Mouse (Mus musculus) myocyte (in vitro differentiated cells): ENCODE results near the gene Cuedc2.

Source experiments
- CEBPB ChIP-seq: IDR thresholded peaks from 2 replicates; pipeline ENCODE4 v1.6.1; 2011; ENCODE audit warnings: mild to moderate bottlenecking, moderate library complexity; ENCODE audit not compliant: poor library complexity, insufficient read depth, severe bottlenecking
- E2F4 ChIP-seq: IDR thresholded peaks from one replicate; pipeline ENCODE4 v1.6.1; 2011; ENCODE audit warnings: mild to moderate bottlenecking, control low read depth, moderate library complexity; ENCODE audit not compliant: insufficient read depth
- MAX ChIP-seq: IDR thresholded peaks from one replicate; pipeline ENCODE4 v1.6.1; 2011; ENCODE audit warnings: low read depth, mild to moderate bottlenecking, control low read depth
- MYOG ChIP-seq, 3 experiments: IDR thresholded peaks; one replicate each; pipeline ENCODE4 v1.6.1; 2011; ENCODE audit warnings: control low read depth in 2 of 3, low read depth in 2 of 3, mild to moderate bottlenecking in 2 of 3; ENCODE audit not compliant: insufficient read length in 2 of 3, control insufficient read depth in 1 of 3, insufficient read depth in 1 of 3
- POLR2A ChIP-seq: IDR thresholded peaks from one replicate; pipeline ENCODE4 v1.6.1; 2011; ENCODE audit warnings: low read depth, mild to moderate bottlenecking, control low read depth, moderate library complexity; ENCODE audit not compliant: insufficient read length
- POLR2AphosphoS2 ChIP-seq: IDR thresholded peaks from one replicate; pipeline ENCODE4 v1.6.1; 2011; ENCODE audit warnings: low read depth, control low read depth; ENCODE audit not compliant: insufficient read length
- REST ChIP-seq: IDR thresholded peaks from one replicate; pipeline ENCODE4 v1.6.1; 2011; ENCODE audit warnings: mild to moderate bottlenecking, control low read depth, moderate library complexity; ENCODE audit not compliant: insufficient read depth, insufficient read length
- SRF ChIP-seq: IDR thresholded peaks from one replicate; pipeline ENCODE4 v1.6.1; 2011; ENCODE audit warnings: low read depth; ENCODE audit not compliant: control insufficient read depth, insufficient read length
- TCF12 ChIP-seq: IDR thresholded peaks from one replicate; pipeline ENCODE4 v1.6.1; 2011; ENCODE audit warnings: mild to moderate bottlenecking, control low read depth; ENCODE audit not compliant: poor library complexity, insufficient read depth, severe bottlenecking
- USF1 ChIP-seq: IDR thresholded peaks from one replicate; pipeline ENCODE4 v1.6.1; 2011; ENCODE audit warnings: low read depth, mild to moderate bottlenecking, control low read depth, moderate library complexity

DNA sequence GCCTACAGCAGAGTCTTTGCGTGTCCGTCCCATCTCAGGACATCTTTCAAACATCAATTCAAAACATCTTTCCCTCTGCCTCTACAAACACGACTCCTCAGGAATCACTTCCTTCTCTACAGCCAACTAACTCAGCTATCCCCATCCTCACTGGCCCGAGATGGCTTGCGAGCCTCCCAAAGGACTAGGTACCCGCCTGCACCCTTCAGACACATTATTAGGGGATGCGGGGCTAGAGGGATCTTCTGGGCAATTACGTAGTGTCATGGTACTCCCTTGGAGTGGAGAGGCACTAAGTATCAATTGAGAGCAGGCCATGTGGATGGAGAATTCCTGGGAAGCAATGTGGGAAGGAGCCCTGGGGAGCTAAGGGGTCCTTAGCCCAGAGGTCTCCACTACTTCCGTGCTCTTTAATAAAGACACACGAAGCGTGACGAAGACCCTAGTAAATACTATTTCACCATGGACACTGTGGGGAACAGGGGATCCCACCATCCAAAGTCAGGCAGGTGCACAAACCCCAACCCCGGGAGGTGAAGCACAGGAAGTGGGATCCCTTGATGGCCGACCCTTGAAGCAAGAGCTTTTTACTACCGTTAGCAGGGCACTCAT lies 677 bp downstream of the Cuedc2 start:
- TF ChIP-seq POLR2A = no peak
- TF ChIP-seq POLR2AphosphoS2 = no peak
- no peak for TF ChIP-seq MYOG (IDR thresholded peaks at IDR 0.05; ENCODE audit: control insufficient read depth in 1 of 3, insufficient read depth in 1 of 3, insufficient read length in 2 of 3, low read depth in 2 of 3)
- no peak for TF ChIP-seq MAX
- no peak for TF ChIP-seq USF1
- TF ChIP-seq TCF12 = no peak
- TF ChIP-seq E2F4 = no peak
- no peak for TF ChIP-seq REST
- no peak for TF ChIP-seq CEBPB
- TF ChIP-seq SRF = no peak
